In the genomic region with DNA sequence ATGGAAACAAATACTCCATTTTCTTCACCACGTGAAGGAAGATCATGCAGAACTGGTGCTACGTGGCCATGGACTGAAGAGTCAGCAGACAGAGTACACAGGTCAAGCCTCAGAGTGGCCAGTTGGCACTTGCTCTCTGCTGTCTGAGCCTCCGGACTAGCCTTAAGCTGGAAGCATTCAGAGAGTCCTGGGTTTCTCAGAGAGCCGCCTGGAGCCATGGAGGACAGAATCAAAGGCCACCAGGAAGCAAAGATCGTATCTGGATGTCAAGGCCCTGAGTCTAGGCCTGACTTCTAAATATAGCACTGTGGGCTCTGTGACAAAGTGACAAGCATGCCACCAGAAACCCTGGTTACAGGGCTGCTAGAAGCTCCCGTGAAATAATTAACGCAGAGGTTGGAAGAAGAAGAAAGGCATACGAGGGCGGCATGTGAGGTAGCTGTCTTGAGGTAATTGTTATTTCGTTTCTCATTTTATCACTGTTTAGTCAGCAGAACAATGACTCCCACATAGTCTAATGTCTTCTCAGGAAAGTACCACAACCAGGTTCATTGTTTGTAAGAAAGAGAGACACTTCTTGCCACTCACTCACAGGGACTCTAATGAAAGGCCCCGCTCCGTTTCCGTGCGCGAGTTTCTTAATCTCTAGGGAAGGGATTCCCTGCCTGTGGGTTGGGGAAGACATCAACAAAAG, we compare ENCODE assay signal across 13 mouse cellular contexts. TPM values are rescaled to one million over a fixed set of nuclear protein-coding genes. Genes with fewer than 3 reads are reported as not detected.
DNase-seq lines count a peak whose midpoint lies in the region; ATAC-seq and TF ChIP-seq lines count a peak whose summit lies in the region.
"Had no signal": no experiment of that assay in that cellular context is flagged by ENCODE, and none has a peak within 500 bp of the region (broad histone marks: within the 10 kb centered on the region; RNA-seq: fewer than 3 reads in every experiment).

No protein-coding gene starts in this region.

- H3K27me3 ChIP-seq in forebrain, postnatal 0 days (ENCODE audit: insufficient read depth, low read length) = no peaks in the 10 kb centered on the region
- no peaks in the 10 kb centered on the region for H3K27me3 ChIP-seq in forebrain, embryonic 12.5 days
- no peaks in the 10 kb centered on the region for H3K27me3 ChIP-seq in hindbrain, embryonic 14.5 days (ENCODE audit: control insufficient read depth, insufficient read depth, low read length)
- H3K27me3 ChIP-seq in hindbrain, embryonic 13.5 days = no peaks in the 10 kb centered on the region
- H3K27me3 ChIP-seq in kidney, postnatal 0 days (ENCODE audit: insufficient read depth, low read length) = no peaks in the 10 kb centered on the region

- no peak overlapping the region for H3K4me3 ChIP-seq in forebrain, postnatal 0 days (ENCODE audit: low read depth, low read length)
- no peak overlapping the region for H3K4me3 ChIP-seq in forebrain, embryonic 12.5 days (replicated peaks)
- H3K4me3 ChIP-seq in hindbrain, embryonic 14.5 days (replicated peaks; ENCODE audit: low read length) = no peak overlapping the region
- no peak overlapping the region for H3K4me3 ChIP-seq in hindbrain, embryonic 13.5 days
- no peak overlapping the region for H3K4me3 ChIP-seq in kidney, postnatal 0 days (replicated peaks; ENCODE audit: low read depth, low read length)
- H3K4me3 ChIP-seq: myocyte had no signal

- WGBS in forebrain, postnatal 0 days = 41% methylated on average over 15 of the region's 15 CpGs
- 41% methylated on average over 15 of the region's 15 CpGs for WGBS in forebrain, embryonic 12.5 days
- 28% methylated on average over 15 of the region's 15 CpGs for WGBS in hindbrain, embryonic 14.5 days
- WGBS in hindbrain, embryonic 13.5 days = 29% methylated on average over 15 of the region's 15 CpGs
- WGBS in kidney, postnatal 0 days = 50% methylated on average over 15 of the region's 15 CpGs

- no peak overlapping the region for H3K4me2 ChIP-seq in forebrain, postnatal 0 days (ENCODE audit: low read depth)
- no peak overlapping the region for H3K4me2 ChIP-seq in forebrain, embryonic 12.5 days
- H3K4me2 ChIP-seq in hindbrain, embryonic 14.5 days (replicated peaks) = no peak overlapping the region
- H3K4me2 ChIP-seq in hindbrain, embryonic 13.5 days = no peak overlapping the region
- no peak overlapping the region for H3K4me2 ChIP-seq in kidney, postnatal 0 days (ENCODE audit: low read length)

- H3K36me3 ChIP-seq in forebrain, postnatal 0 days (ENCODE audit: insufficient read depth) = no peaks in the 10 kb centered on the region
- H3K36me3 ChIP-seq in forebrain, embryonic 12.5 days (replicated peaks) = no peaks in the 10 kb centered on the region
- no peaks in the 10 kb centered on the region for H3K36me3 ChIP-seq in hindbrain, embryonic 14.5 days (replicated peaks; ENCODE audit: control insufficient read depth, insufficient read depth)
- no peaks in the 10 kb centered on the region for H3K36me3 ChIP-seq in hindbrain, embryonic 13.5 days
- H3K36me3 ChIP-seq in kidney, postnatal 0 days (ENCODE audit: insufficient read depth, low read length) = no peaks in the 10 kb centered on the region

- no peak for TF ChIP-seq CTCF in forebrain, postnatal 0 days (IDR thresholded peaks at IDR 0.05; ENCODE audit: low read depth)
- no peak for TF ChIP-seq CTCF in kidney, postnatal 0 days (IDR thresholded peaks at IDR 0.05; ENCODE audit: low read depth)

- no peak overlapping the region for H3K9ac ChIP-seq in forebrain, postnatal 0 days
- no peak overlapping the region for H3K9ac ChIP-seq in forebrain, embryonic 12.5 days
- H3K9ac ChIP-seq in hindbrain, embryonic 14.5 days = no peak overlapping the region
- H3K9ac ChIP-seq in hindbrain, embryonic 13.5 days = no peak overlapping the region
- no peak overlapping the region for H3K9ac ChIP-seq in kidney, postnatal 0 days (ENCODE audit: low read depth, low read length)

- H3K4me1 ChIP-seq in forebrain, postnatal 0 days (ENCODE audit: insufficient read depth) = no peaks in the 10 kb centered on the region
- peaks cover 11% of the 10 kb centered on the region; the same call in 1 of the 2 replicates for H3K4me1 ChIP-seq in forebrain, embryonic 12.5 days
- no peaks in the 10 kb centered on the region; the same call in 1 of the 2 replicates for H3K4me1 ChIP-seq in hindbrain, embryonic 14.5 days (replicated peaks; ENCODE audit: control insufficient read depth, insufficient read depth, low read length)
- H3K4me1 ChIP-seq in hindbrain, embryonic 13.5 days (replicated peaks) = peaks cover 16% of the 10 kb centered on the region
- peaks cover 16% of the 10 kb centered on the region; the same call in 1 of the 2 replicates for H3K4me1 ChIP-seq in kidney, postnatal 0 days (replicated peaks; ENCODE audit: insufficient read depth, low read length)

- peak; percentile 90 for ATAC-seq in forebrain, postnatal 0 days
- no peak for ATAC-seq in forebrain, embryonic 12.5 days (ENCODE audit: low FRiP score)
- ATAC-seq in hindbrain, embryonic 14.5 days (ENCODE audit: low FRiP score) = no peak
- no peak for ATAC-seq in hindbrain, embryonic 13.5 days (ENCODE audit: low FRiP score)
- ATAC-seq in kidney, postnatal 0 days (replicated peaks; ENCODE audit: low FRiP score, low read depth) = peak; percentile 78
- no peak for ATAC-seq in CD4-positive, CD25-positive, alpha-beta regulatory T cell, adult 4 months
- ATAC-seq: activated CD4-positive, CD25-positive, alpha-beta regulatory T cell, adult 4 months had no signal

- no peaks in the 10 kb centered on the region for H3K9me3 ChIP-seq in forebrain, postnatal 0 days (ENCODE audit: low read length)
- H3K9me3 ChIP-seq in forebrain, embryonic 12.5 days = no peaks in the 10 kb centered on the region
- H3K9me3 ChIP-seq in hindbrain, embryonic 14.5 days (ENCODE audit: control insufficient read depth, low read length) = no peaks in the 10 kb centered on the region
- H3K9me3 ChIP-seq in hindbrain, embryonic 13.5 days = no peaks in the 10 kb centered on the region
- H3K9me3 ChIP-seq in kidney, postnatal 0 days (replicated peaks; ENCODE audit: low read length) = no peaks in the 10 kb centered on the region

- DNase-seq in forebrain, postnatal 0 days = peak; percentile 38
- DNase-seq in hindbrain, embryonic 14.5 days (ENCODE audit: low spot score) = peak; percentile 28
- DNase-seq in ZHBTc4 (ENCODE audit: low read depth, low spot score) = peak; percentile 33
- no peak for DNase-seq in kidney, postnatal 0 days (ENCODE audit: low spot score)
- DNase-seq in cerebellum, adult 9-11 months = no peak
- DNase-seq: cerebellum, postnatal 10 days; thymus, adult 18-20 months had no signal

- H3K27ac ChIP-seq in forebrain, postnatal 0 days (ENCODE audit: low read depth, low read length) = no peak overlapping the region
- H3K27ac ChIP-seq in forebrain, embryonic 12.5 days = no peak overlapping the region
- H3K27ac ChIP-seq in hindbrain, embryonic 14.5 days = no peak overlapping the region
- no peak overlapping the region for H3K27ac ChIP-seq in hindbrain, embryonic 13.5 days
- H3K27ac ChIP-seq in kidney, postnatal 0 days = peak overlapping the region; percentile 48; the same call in 1 of the 2 replicates
- H3K27ac ChIP-seq: macrophage had no signal

RNA-seq across cellular contexts. Expression of a gene that starts 55.1 kb away (rescaled TPM):
- 11.5 and 15.2 TPM in 2 replicates for total RNA-seq in forebrain, postnatal 0 days (2014; rRNA removed)
- polyA plus RNA-seq in forebrain, postnatal 0 days (2015; fragmentation: Nextera tagmentation; extraction: Ambion mirVana) = 17.0 and 19.2 TPM in 2 replicates
- 6.5 and 8.8 TPM in 2 replicates for polyA plus RNA-seq in forebrain, embryonic 12.5 days (2016; fragmentation: Nextera tagmentation; extraction: Ambion mirVana)
- 10.3 and 13.5 TPM in 2 replicates for polyA plus RNA-seq in hindbrain, embryonic 14.5 days (2014; fragmentation: Nextera tagmentation; extraction: Ambion mirVana)
- polyA plus RNA-seq in hindbrain, embryonic 13.5 days (2015; fragmentation: Nextera tagmentation; extraction: Ambion mirVana) = 9.2 and 10.8 TPM in 2 replicates
- polyA plus RNA-seq in kidney, postnatal 0 days (2015; fragmentation: Nextera tagmentation; extraction: Ambion mirVana) = 100 and 105 TPM in 2 replicates
- polyA plus RNA-seq in CD4-positive, CD25-positive, alpha-beta regulatory T cell, adult 4 months (2017; shearing (Covaris generic)) = 10 to 100 TPM; 19.0 to 33.0 TPM

Comparison
In these comparisons a context has a peak if more than half of its experiments do, and no peak if none do; other contexts are left out.
1. ATAC-seq: peak in forebrain, postnatal 0 days (single experiment) and kidney, postnatal 0 days (single experiment); none in forebrain, embryonic 12.5 days (single experiment), hindbrain, embryonic 14.5 days (single experiment), hindbrain, embryonic 13.5 days (single experiment) and CD4-positive, CD25-positive, alpha-beta regulatory T cell, adult 4 months (single experiment).
2. DNase-seq: peak in forebrain, postnatal 0 days (single experiment), hindbrain, embryonic 14.5 days (single experiment) and ZHBTc4 (single experiment); none in kidney, postnatal 0 days (single experiment) and cerebellum, adult 9-11 months (single experiment).